Mouse (Mus musculus): ENCODE results near the gene Scaf1.
A peak's percentile ranks its signal among the peaks of the same experiment; 100 is the strongest.

Gene Scaf1

DNA sequence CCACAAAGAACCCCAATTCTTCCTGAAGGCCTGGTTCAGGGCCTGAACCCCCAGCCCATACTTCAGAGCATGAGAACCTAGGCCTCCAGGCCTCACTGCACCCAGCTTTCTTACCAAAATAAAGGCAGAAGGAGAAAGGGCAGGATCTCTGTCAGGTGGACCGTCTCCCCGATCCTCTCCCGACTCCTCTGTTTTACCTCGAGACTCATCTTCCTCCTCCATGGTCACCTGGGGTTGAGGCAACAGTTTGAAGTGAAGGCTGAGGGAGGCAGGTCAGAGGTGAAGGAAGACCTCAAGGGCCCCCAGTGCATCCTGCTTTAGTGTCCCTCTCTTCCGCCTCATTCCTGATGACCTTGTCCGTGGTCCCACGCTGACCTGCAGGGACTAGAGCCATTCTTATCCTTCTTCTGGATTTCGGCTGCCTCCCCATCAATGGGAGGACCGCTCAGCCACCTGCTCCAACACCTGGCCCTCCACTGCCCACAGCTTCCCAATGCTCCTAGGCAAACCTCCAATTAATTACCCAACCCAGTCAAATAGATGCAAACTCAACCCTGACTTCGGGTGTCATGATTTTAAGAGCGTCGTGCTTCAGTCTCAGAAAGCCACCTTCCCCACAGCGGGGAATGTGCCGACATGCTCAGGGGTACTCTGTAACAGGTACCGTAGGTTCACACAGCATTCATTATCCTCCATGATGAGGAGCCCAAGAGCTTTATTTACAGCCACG is 2.6 kb downstream of the Scaf1 start:
- no peak for DNase-seq

GRCm38 (mm10) chr7:45012824-45013223 is 3.3 kb downstream of the Scaf1 start:
- no peak for DNase-seq

- no peak for DNase-seq
Observed at GRCm38 (mm10) chr7:45012011-45012410, 4.2 kb downstream of the Scaf1 start.

DNA sequence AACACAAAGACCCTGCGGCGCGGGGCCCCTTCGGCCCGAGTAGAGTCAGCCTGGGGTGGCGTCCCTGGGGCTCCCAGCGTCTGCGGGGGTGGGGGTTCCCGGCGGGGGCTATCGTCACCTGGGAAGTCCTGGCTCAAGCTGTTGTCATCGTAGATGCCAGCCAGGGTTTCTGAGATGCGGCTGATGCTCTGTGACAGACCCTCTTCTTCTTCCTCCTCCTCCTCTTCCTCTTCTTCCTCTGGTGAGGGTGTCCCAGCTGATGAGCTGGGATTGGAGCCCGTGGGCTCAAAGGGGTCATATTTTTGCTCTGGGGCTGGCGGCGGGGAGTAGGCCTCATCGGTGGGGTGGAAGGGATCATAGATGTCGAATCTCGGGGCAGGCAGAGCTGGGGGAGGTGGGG is 7.8 kb downstream of the Scaf1 start:
- DNase-seq: no peak

DNA sequence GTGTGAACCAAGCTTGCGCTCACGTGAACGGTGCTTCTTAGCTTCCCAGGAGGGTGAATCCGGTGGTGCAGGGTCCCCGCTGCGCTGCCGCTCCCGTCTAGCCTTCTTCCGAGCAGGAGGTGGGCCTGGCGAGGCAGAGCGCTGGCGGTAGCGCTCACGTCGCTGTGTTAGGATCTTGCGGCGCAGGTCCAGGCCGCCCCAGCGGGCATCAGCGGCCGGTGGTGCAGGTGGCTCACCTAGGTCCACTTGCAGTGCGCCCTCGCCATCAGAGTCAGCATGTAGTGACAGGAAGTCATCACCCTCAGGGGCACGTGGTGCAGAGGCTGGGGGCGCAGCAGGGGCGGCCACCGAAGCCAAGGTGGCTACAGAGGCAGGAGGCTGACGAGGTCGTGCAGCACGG is 8.3 kb downstream of the Scaf1 start:
- no peak for DNase-seq

- no peak for DNase-seq
Observed at GRCm38 (mm10) chr7:45007141-45007540, 9.0 kb downstream of the Scaf1 start.

GRCm38 (mm10) chr7:45006503-45006902 is 9.7 kb downstream of the Scaf1 start:
- no peak for DNase-seq

GRCm38 (mm10) chr7:45005321-45005992 is 10.7 kb downstream of the Scaf1 start:
- no peak for DNase-seq

- DNase-seq: no peak
Observed at GRCm38 (mm10) chr7:45004546-45004945, 11.6 kb downstream of the Scaf1 start.

GRCm38 (mm10) chr7:45002440-45002839 is 13.7 kb downstream of the Scaf1 start:
- DNase-seq: no peak

- DNase-seq: no peak
Observed at GRCm38 (mm10) chr7:45000539-45001114, 15.5 kb downstream of the Scaf1 start.

- DNase-seq: no peak
Observed at GRCm38 (mm10) chr7:44999753-45000152, 16.4 kb downstream of the Scaf1 start.

- peak in 1 of 2 experiments; percentile 20 for DNase-seq
Observed at GRCm38 (mm10) chr7:44998501-44998955, 17.6 kb downstream of the Scaf1 start, which contains the start of gene Bcl2l12. Gene Bcl2l12, minus strand, starts transcription at chr7:44998712.

DNA sequence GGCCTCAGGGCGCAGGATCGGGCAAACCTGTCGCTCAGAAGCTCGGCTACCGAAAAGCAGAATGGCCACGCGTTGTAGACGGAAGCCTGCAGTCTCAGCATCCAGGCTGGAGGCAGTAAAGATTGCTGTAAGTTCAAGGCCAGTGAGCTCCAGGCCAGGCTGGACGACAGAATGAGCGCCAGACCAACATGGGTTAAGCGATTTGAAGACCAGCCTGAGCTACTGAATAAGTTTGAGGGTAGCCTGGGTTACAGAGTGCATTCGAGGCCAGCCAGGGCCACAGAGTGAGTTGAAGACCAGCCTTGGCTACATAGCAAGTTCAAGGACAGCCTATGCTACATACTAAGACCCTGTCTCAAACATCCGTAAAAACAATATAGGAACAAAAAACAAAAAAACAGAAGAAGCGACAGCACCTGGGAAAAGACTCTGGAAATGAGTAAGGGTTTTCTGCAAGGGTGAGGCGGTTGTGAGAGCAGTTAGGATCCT is 18.2 kb downstream of the Scaf1 start:
- DNase-seq: no peak

DNA sequence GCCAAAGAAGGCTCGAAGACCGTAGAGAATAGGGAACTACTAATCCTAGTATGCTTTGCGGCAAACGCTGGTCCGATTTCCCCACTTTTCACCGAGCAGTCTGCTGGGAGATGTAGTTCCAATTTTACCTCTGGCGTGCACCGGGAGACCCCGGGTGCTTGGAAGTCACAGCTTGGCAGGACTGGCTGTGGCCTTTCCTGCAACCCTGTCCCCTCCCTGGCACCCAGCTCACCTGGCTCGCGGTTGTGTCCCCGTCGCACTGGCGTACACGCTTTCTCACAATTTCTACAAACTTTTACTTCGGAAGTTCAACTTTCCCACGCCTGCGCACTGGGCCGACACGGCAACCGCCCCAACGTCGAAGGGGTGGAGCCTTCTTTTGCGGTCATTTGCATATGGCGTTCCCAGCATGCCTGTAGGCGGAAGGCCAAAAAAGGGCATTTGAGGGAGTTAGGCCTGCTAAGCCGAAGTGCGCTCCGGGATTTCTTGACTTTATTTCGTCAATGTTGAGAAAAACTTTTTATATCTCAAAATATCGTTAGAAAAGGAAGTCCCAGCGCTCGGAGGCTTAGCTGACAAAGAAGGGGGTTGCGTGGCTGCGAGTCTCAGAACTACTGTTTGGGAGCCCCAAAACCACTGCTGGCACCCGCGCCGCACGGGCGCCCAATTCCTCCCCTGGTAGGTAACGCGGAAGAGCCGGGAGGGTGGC is 18.8 kb downstream of the Scaf1 start, which contains the start of gene Irf3:
Gene Irf3, plus strand, starts transcription at position 418 of the 709 bp plus-strand sequence.
- DNase-seq: peak; percentile 97 to 98

DNA sequence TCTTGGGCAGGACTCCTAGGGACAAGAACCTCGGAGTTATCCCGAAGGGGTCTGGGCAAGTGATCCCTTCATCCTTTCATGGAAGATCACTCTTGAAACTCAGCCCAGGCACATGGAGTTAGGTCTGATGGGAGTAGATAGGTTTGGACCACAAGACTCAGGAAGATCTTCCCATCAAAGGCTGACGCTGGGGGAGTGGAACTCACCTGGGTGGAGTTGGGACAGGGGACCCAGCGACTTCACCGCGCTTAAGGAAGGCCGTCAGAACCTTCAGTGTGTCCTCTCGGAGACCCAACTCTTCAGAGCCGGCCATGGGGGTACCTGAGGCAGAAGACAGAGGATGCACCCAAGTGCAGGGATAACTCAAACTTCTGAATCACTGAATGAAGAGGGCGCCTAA is 19.5 kb downstream of the Scaf1 start:
- peak in 1 of 2 experiments; percentile 17 for DNase-seq

- peak in 1 of 2 experiments; percentile 21 for DNase-seq
Observed at GRCm38 (mm10) chr7:44986879-44987718, 29.1 kb downstream of the Scaf1 start.

DNA sequence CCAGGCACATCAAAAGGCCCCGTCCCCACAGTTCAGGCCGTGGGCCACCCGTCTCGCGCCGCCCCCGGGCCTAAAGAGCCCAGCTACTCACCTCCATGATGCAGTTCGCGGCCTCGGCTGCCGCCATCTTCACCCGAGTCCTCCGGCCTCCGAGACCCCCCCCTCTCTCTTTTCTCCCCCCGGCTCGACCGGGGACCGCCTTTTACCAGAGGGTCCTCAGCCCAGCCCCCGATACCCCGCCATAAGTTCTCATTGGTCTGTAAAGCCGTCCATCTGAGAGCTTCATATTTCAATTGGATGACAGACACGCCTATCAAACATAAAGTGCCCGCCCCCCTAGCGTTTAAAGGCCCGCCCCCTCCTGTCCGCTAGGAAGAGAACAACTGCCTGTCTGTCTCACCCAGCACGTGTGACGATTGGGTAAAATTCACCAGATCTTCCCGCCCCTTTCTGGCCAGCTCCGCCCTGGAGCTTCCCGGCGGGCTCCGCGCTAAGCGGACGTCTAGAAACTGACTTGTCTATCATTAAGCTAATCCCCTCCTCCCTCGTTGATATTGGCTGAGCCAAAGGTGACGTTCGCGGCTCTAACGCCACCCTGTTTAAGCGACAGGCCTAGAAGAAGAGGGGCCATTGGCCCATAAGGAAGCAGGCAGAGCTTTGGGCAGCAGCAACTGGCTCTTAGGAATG is 29.8 kb downstream of the Scaf1 start, which contains the start of gene Prmt1:
Gene Prmt1, minus strand, starts transcription at position 377 of the 687 bp plus-strand sequence.
- DNase-seq: peak; percentile 95 to 97

DNA sequence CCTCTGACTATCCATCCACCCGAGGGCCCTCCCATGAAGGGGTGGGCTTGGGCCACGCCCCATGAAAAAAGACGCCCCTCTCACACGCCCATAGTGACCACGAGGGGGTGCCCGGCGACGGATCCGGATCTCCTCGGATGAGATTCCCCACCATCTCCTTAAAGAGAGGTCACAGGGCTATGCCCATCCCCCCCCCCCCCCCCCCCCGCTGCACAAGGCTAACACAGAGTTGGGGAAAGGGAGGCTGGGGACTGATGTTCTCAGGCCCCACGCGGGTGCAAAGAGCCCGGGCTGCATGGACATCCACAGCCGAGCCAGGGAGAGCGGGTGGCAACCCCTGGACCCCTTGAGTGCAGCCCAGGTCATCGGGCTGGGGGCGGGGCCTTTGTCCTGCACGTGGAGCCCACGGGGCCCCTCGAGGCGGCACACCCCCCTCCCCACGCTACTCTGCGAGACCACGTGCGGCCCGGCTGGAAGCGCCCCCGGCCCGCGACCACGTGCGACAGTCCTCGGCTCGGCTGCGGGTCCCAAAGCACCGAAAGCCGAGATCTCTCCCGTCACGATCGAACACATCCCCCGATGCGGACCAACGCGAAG is 30.5 kb downstream of the Scaf1 start:
- DNase-seq: peak; percentile 69 to 73

DNA sequence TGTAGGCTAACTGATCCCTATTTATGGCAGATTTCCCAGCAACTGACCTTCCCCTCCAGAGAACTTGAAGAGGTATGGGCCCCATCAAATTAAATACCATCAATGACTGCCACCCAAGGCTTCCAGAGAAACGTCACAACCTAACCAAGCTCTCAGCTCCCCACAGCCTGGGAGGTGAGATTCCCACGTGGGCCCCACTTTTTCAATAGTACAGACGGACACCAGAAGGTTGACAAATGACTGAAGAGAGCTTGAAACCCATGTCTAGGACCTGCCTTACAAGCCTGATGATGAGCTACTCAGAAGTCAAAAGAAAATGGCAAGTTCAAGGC is 31.4 kb downstream of the Scaf1 start:
- no peak for DNase-seq
